ENCODE assay signal across 9 mouse cellular contexts in the genomic region with DNA sequence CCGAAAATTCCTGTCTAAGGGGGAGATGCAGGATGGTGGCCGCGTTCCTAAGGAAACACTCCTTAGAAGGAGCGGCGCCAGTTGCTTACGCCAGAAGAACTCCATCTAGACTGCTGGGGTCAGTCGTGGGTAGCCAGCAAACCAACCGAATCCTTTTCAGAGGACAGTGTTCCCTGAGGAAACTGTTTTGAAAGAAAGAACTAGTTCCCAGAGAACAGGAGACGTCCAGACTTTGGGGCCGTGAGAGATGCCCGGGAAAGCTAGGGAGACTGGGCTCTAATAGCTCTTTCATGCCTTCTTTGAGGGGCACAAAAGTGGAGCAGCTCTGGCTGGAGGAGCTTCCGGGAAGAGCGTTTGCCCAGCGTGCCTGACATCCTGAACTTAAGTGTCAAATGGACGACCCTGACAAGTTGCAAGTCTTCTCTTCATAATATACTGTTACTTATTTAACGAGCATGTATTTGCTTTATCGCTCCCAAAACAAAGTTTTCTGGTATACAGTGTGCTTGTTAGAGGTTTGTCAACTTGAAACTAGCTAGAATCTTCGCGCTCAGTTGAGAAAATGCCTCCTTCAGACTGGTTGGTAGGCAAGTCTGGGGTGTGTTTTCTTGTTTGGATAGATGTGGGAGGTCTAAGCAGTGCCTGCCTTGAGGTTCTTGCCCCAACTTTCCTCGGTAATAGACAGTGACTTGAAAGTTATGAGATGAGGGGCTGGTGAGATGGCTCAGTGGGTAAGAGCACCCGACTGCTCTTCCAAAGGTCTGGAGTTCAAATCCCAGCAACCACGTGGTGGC. TPM values are rescaled to one million over a fixed set of nuclear protein-coding genes. Genes with fewer than 3 reads are reported as not detected.
DNase-seq lines count a peak whose midpoint lies in the region; ATAC-seq and TF ChIP-seq lines count a peak whose summit lies in the region.
"Had no signal": no experiment of that assay in that cellular context is flagged by ENCODE, and none has a peak within 500 bp of the region (broad histone marks: within the 10 kb centered on the region; RNA-seq: fewer than 3 reads in every experiment).

No protein-coding gene starts in this region.

- peak overlapping the region; percentile 78 for H3K4me2 ChIP-seq in forebrain, postnatal 0 days (ENCODE audit: low read depth)
- H3K4me2 ChIP-seq in liver, embryonic 15.5 days, result peak overlapping the region; percentile 83
- peak overlapping the region; percentile 87 for H3K4me2 ChIP-seq in stomach, embryonic 14.5 days (replicated peaks; ENCODE audit: low read depth, low read length)

- H3K4me1 ChIP-seq in testis, adult 2 months (ENCODE audit: control insufficient read depth, insufficient read depth, low read length), result peaks cover 2% of the 10 kb centered on the region
- H3K4me1 ChIP-seq in forebrain, postnatal 0 days (ENCODE audit: insufficient read depth), result peaks cover 9% of the 10 kb centered on the region
- peaks cover 30% of the 10 kb centered on the region for H3K4me1 ChIP-seq in liver, embryonic 15.5 days (replicated peaks)
- H3K4me1 ChIP-seq in stomach, embryonic 14.5 days (ENCODE audit: control insufficient read depth, insufficient read depth, low read length), result no peaks in the 10 kb centered on the region

- ATAC-seq in frontal cortex, adult (ENCODE audit: low TSS enrichment), result peak; percentile 20
- peak; percentile 57 for ATAC-seq in forebrain, postnatal 0 days
- peak; percentile 10 for ATAC-seq in liver, embryonic 15.5 days (ENCODE audit: insufficient read depth)
- peak; percentile 54 for ATAC-seq in stomach, embryonic 14.5 days (ENCODE audit: insufficient number of reproducible peaks, insufficient read depth, low FRiP score, low read depth)

- peak overlapping the region; percentile 76 for H3K9ac ChIP-seq in forebrain, postnatal 0 days
- H3K9ac ChIP-seq in liver, embryonic 15.5 days, result peak overlapping the region; percentile 73
- peak overlapping the region; percentile 43 for H3K9ac ChIP-seq in stomach, embryonic 14.5 days (replicated peaks; ENCODE audit: low read depth, low read length)

- TF ChIP-seq POLR2A in testis, adult 2 months (IDR thresholded peaks at IDR 0.05; ENCODE audit: control insufficient read depth, low read depth, low read length), result no peak

- H3K27me3 ChIP-seq in testis, adult 2 months (ENCODE audit: control insufficient read depth, insufficient read depth, low read length), result no peaks in the 10 kb centered on the region
- no peaks in the 10 kb centered on the region for H3K27me3 ChIP-seq in forebrain, postnatal 0 days (ENCODE audit: insufficient read depth, low read length)
- H3K27me3 ChIP-seq in liver, embryonic 15.5 days, result no peaks in the 10 kb centered on the region
- no peaks in the 10 kb centered on the region for H3K27me3 ChIP-seq in stomach, embryonic 14.5 days (ENCODE audit: control insufficient read depth, insufficient read depth, low read length)

- no peak for TF ChIP-seq CTCF in testis, adult 2 months (IDR thresholded peaks at IDR 0.05; ENCODE audit: control insufficient read depth, insufficient read depth, insufficient replicate concordance, low read depth, low read length)
- peak; percentile 32; the same call in 1 of the 2 replicates for TF ChIP-seq CTCF in forebrain, postnatal 0 days (IDR thresholded peaks at IDR 0.05; ENCODE audit: low read depth)

- H3K9me3 ChIP-seq in forebrain, postnatal 0 days (ENCODE audit: low read length), result no peaks in the 10 kb centered on the region
- H3K9me3 ChIP-seq in liver, embryonic 15.5 days (replicated peaks), result no peaks in the 10 kb centered on the region
- H3K9me3 ChIP-seq in stomach, embryonic 14.5 days (ENCODE audit: control insufficient read depth, low read depth, low read length), result no peaks in the 10 kb centered on the region

- 4% methylated on average over 22 of the region's 22 CpGs for WGBS in forebrain, postnatal 0 days
- 3% methylated on average over 22 of the region's 22 CpGs for WGBS in liver, embryonic 15.5 days (ENCODE audit: insufficient replicate concordance)
- 3% methylated on average over 22 of the region's 22 CpGs for WGBS in stomach, embryonic 14.5 days

- no peak for DNase-seq in frontal cortex, postnatal 10 days (ENCODE audit: low spot score in 2 of 2)
- DNase-seq in testis, postnatal 10 days (ENCODE audit: low spot score), result no peak
- no peak for DNase-seq in forebrain, postnatal 0 days
- DNase-seq in layer of hippocampus, postnatal 10 days (ENCODE audit: low spot score in 2 of 2), result no peak

- H3K36me3 ChIP-seq in testis, adult 2 months (ENCODE audit: control insufficient read depth, insufficient read depth, low read length), result no peaks in the 10 kb centered on the region
- peaks cover 14% of the 10 kb centered on the region for H3K36me3 ChIP-seq in forebrain, postnatal 0 days (ENCODE audit: insufficient read depth)
- H3K36me3 ChIP-seq in liver, embryonic 15.5 days (replicated peaks), result peaks cover 8% of the 10 kb centered on the region; the same call in 1 of the 2 replicates
- H3K36me3 ChIP-seq in stomach, embryonic 14.5 days (ENCODE audit: control insufficient read depth, insufficient read depth, low read length), result peaks cover 9% of the 10 kb centered on the region; the same call in 1 of the 2 replicates

- peak overlapping the region; percentile 95 for H3K4me3 ChIP-seq in testis, adult 2 months (ENCODE audit: control insufficient read depth, low read depth, low read length)
- H3K4me3 ChIP-seq in forebrain, postnatal 0 days (ENCODE audit: low read depth, low read length), result peak overlapping the region; percentile 68
- peak overlapping the region; percentile 84 for H3K4me3 ChIP-seq in liver, embryonic 15.5 days (replicated peaks)
- peak overlapping the region; percentile 59 for H3K4me3 ChIP-seq in stomach, embryonic 14.5 days (ENCODE audit: low read depth, low read length)

- peak overlapping the region; percentile 94 for H3K27ac ChIP-seq in testis, adult 2 months (ENCODE audit: control insufficient read depth, insufficient read depth, low read depth, low read length)
- H3K27ac ChIP-seq in forebrain, postnatal 0 days (ENCODE audit: low read depth, low read length), result peak overlapping the region; percentile 95
- H3K27ac ChIP-seq in liver, embryonic 15.5 days (replicated peaks), result peak overlapping the region; percentile 97
- peak overlapping the region; percentile 99 for H3K27ac ChIP-seq in stomach, embryonic 14.5 days (ENCODE audit: low read length)

RNA-seq across cellular contexts. Expression of a gene that starts 0.8 kb away (rescaled TPM):
- 113 and 124 TPM in 2 replicates for polyA plus RNA-seq in testis, adult 2 months (2012; rRNA removed)
- 231 and 250 TPM in 2 replicates for total RNA-seq in forebrain, postnatal 0 days (2014; rRNA removed)
- 242 and 258 TPM in 2 replicates for polyA plus RNA-seq in forebrain, postnatal 0 days (2015; fragmentation: Nextera tagmentation; extraction: Ambion mirVana)
- polyA plus RNA-seq in liver, embryonic 15.5 days (2015; fragmentation: Nextera tagmentation; extraction: Ambion mirVana), result 42.8 and 46.2 TPM in 2 replicates
- 141 and 145 TPM in 2 replicates for polyA plus RNA-seq in stomach, embryonic 14.5 days (2014; fragmentation: Nextera tagmentation; extraction: Ambion mirVana)
- 100 to 1,000 TPM in 1 of 2 experiments, 10 to 100 TPM in 1; 96.8 to 100 TPM for total RNA-seq in layer of hippocampus, postnatal 10 days (2021)

RNA-seq across cellular contexts. Expression of a gene that starts 27.9 kb away (rescaled TPM):
- polyA plus RNA-seq in testis, adult 2 months (2012; rRNA removed), result 0.89 and 1.00 TPM in 2 replicates
- total RNA-seq in forebrain, postnatal 0 days (2014; rRNA removed), result 22.9 and 435 TPM in 2 replicates
- 7.7 and 8.2 TPM in 2 replicates for polyA plus RNA-seq in forebrain, postnatal 0 days (2015; fragmentation: Nextera tagmentation; extraction: Ambion mirVana)
- polyA plus RNA-seq in liver, embryonic 15.5 days (2015; fragmentation: Nextera tagmentation; extraction: Ambion mirVana), result 0.12 and 0.30 TPM in 2 replicates
- 0.73 and 1.7 TPM in 2 replicates for polyA plus RNA-seq in stomach, embryonic 14.5 days (2014; fragmentation: Nextera tagmentation; extraction: Ambion mirVana)
- 100 to 1,000 TPM in 1 of 2 experiments, 10 to 100 TPM in 1; 91.5 to 105 TPM for total RNA-seq in layer of hippocampus, postnatal 10 days (2021)

RNA-seq across cellular contexts. Expression of a gene that starts 42.3 kb away (rescaled TPM):
- 104 and 118 TPM in 2 replicates for polyA plus RNA-seq in testis, adult 2 months (2012; rRNA removed)
- 110 and 116 TPM in 2 replicates for total RNA-seq in forebrain, postnatal 0 days (2014; rRNA removed)
- 69.1 and 89.7 TPM in 2 replicates for polyA plus RNA-seq in forebrain, postnatal 0 days (2015; fragmentation: Nextera tagmentation; extraction: Ambion mirVana)
- polyA plus RNA-seq in liver, embryonic 15.5 days (2015; fragmentation: Nextera tagmentation; extraction: Ambion mirVana), result 6.6 and 8.8 TPM in 2 replicates
- polyA plus RNA-seq in stomach, embryonic 14.5 days (2014; fragmentation: Nextera tagmentation; extraction: Ambion mirVana), result 57.3 and 57.5 TPM in 2 replicates
- total RNA-seq in layer of hippocampus, postnatal 10 days (2021), result 100 to 1,000 TPM in 1 of 2 experiments, 10 to 100 TPM in 1; 85.8 to 105 TPM

RNA-seq across cellular contexts. Expression of a gene that starts 43.1 kb away (rescaled TPM):
- polyA plus RNA-seq in testis, adult 2 months (2012; rRNA removed), result 57.2 and 58.2 TPM in 2 replicates
- 0.52 and 1.5 TPM in 2 replicates for total RNA-seq in forebrain, postnatal 0 days (2014; rRNA removed)
- 0.58 and 0.85 TPM in 2 replicates for polyA plus RNA-seq in forebrain, postnatal 0 days (2015; fragmentation: Nextera tagmentation; extraction: Ambion mirVana)
- not detected in 2 replicates for polyA plus RNA-seq in liver, embryonic 15.5 days (2015; fragmentation: Nextera tagmentation; extraction: Ambion mirVana)
- 0.13 TPM in 1 of 2 replicates, not detected in the other for polyA plus RNA-seq in stomach, embryonic 14.5 days (2014; fragmentation: Nextera tagmentation; extraction: Ambion mirVana)
- 1 to 10 TPM; 2.0 to 2.1 TPM for total RNA-seq in layer of hippocampus, postnatal 10 days (2021)
- total RNA-seq: neutrophil, adult 5-6 weeks had no signal
